Mouse (Mus musculus) limb, embryonic 14.5 days (tissue): ENCODE data around the gene Prr32. TPM values are rescaled to one million over a fixed set of nuclear protein-coding genes. Genes with fewer than 3 reads are reported as not detected.

ENCODE experiments used
- ATAC-seq: fragments of 200-750 bp; cut with Nextera tagmentation; 2 replicates; pipeline ENCODE4 v1.8.0; 2017; ENCODE audit warnings: low read depth, moderate number of reproducible peaks, moderate TSS enrichment; ENCODE audit not compliant: low FRiP score
- DNase-seq: peaks from one replicate; pipeline ENCODE4 v3.0.0-alpha.2; 2015; ENCODE audit warnings: low spot score
- H3K27ac ChIP-seq: fragments of 300-500 bp; sonication (generic); replicated peaks from 2 replicates; pipeline ENCODE4 v1.5.1; 2014; ENCODE audit warnings: low read depth, mild to moderate bottlenecking, low read length, moderate library complexity, mixed read lengths
- H3K27me3 ChIP-seq: fragments of 300-500 bp; sonication (generic); 2 replicates; pipeline ENCODE4 v1.6.1; 2014; ENCODE audit warnings: low read length, mixed read lengths; ENCODE audit not compliant: control insufficient read depth, insufficient read depth
- H3K36me3 ChIP-seq: fragments of 300-500 bp; sonication (generic); 2 replicates; pipeline ENCODE4 v1.6.1; 2014; ENCODE audit warnings: mild to moderate bottlenecking, low read length, moderate library complexity, mixed read lengths; ENCODE audit not compliant: control insufficient read depth, insufficient read depth
- H3K4me1 ChIP-seq: fragments of 300-500 bp; sonication (generic); 2 replicates; pipeline ENCODE4 v1.6.1; 2014; ENCODE audit warnings: antibody characterized with exemption, low read length, mixed read lengths; ENCODE audit not compliant: control insufficient read depth, insufficient read depth
- H3K4me2 ChIP-seq: fragments of 300-500 bp; sonication (generic); replicated peaks from 2 replicates; pipeline ENCODE4 v1.6.1; 2014; ENCODE audit warnings: low read depth, mild to moderate bottlenecking, low read length, moderate library complexity; ENCODE audit not compliant: severe bottlenecking
- H3K4me3 ChIP-seq: fragments of 300-500 bp; sonication (generic); replicated peaks from 2 replicates; pipeline ENCODE4 v1.5.1; 2014; ENCODE audit warnings: low read length
- H3K9ac ChIP-seq: fragments of 300-500 bp; sonication (generic); 2 replicates; pipeline ENCODE4 v1.6.1; 2014; ENCODE audit warnings: mild to moderate bottlenecking, low read depth, low read length, moderate library complexity; ENCODE audit not compliant: severe bottlenecking
- H3K9me3 ChIP-seq: fragments of 300-500 bp; sonication (generic); 2 replicates; pipeline ENCODE4 v1.6.1; 2016; ENCODE audit warnings: low read length; ENCODE audit not compliant: control insufficient read depth
- POLR2A ChIP-seq: fragments of 200-500 bp; IDR thresholded peaks from 2 replicates; pipeline ENCODE4 v1.8.0; 2012; ENCODE audit warnings: inconsistent platforms, mild to moderate bottlenecking, moderate library complexity, borderline replicate concordance; ENCODE audit not compliant: insufficient read depth, insufficient read length; ENCODE audit errors: extremely low read depth
- WGBS: fragments of 180-500 bp; shearing (Covaris S2); extraction: QIAGEN DNeasy Blood & Tissue Kit; methylation state at CpG from one replicate; pipeline ENCODE4 v1.1.7; 2014; 5-methylcytosine and 5-hydroxymethylcytosine counted together
- polyA plus RNA-seq, 2 experiments: library from polyadenylated mRNA; depleted of rRNA in 1 of 2; stranded (reverse) in 1 of 2; unstranded in 1 of 2; fragments of >200 nt; fragmentation: Nextera tagmentation in 1 of 2; extraction: Ambion mirVana in 1 of 2; gene quantifications; 2 replicates each; pipeline versions ENCODE4 v1.2.1 to v1.2.3; 2012 to 2014

The Prr32 gene
- polyA plus RNA-seq (2012; rRNA removed), result 30.9 and 41.4 TPM in 2 replicates
- 23.2 and 32.8 TPM in 2 replicates for polyA plus RNA-seq (2014; fragmentation: Nextera tagmentation; extraction: Ambion mirVana)

- Histone ChIP-seq H3K4me3 (no peak within 1 kb of the TSS), H3K4me1 (no peaks in the 10 kb centered on the region), H3K36me3 (no peaks in the 10 kb centered on the region), H3K9me3 (no peaks in the 10 kb centered on the region), H3K27me3 (no peaks in the 10 kb centered on the region), H3K9ac (no peak within 1 kb of the TSS), H3K27ac (no peak within 1 kb of the TSS), H3K4me2 (no peak within 1 kb of the TSS)
- TF ChIP-seq POLR2A, result no peak
- WGBS, result 55% methylated on average over 1 of the region's 1 CpGs
- DNase-seq, result peak; percentile 4
- no peak for ATAC-seq
Observed at GRCm38 (mm10) chrX:45090604-45091003, at the start of gene Prr32. TSS of gene Prr32 (plus strand) at chrX:45090904.
